Mouse (Mus musculus) left cerebral cortex, postnatal 25 days (tissue): ENCODE results near the gene Gbp6. TPM values are rescaled to one million over a fixed set of nuclear protein-coding genes. Genes with fewer than 3 reads are reported as not detected.
A peak's percentile ranks its signal among the peaks of the same experiment; 100 is the strongest.
"Not testable (repeated sequence)": the region's sequence is repeated elsewhere in the genome, so short reads cannot be mapped to it uniquely, and the experiment has no call there.

Experiments
- DNase-seq, 2 experiments: peaks; one replicate each; pipeline ENCODE4 v3.0.0; 2022; ENCODE audit warnings: low spot score in 2 of 2, mixed read lengths in 1 of 2
- intact Hi-C: fragments of 180-260 bp; cut with DNase I; formaldehyde crosslinking; loops from one replicate; pipeline ENCODE4 v1.15.1; 2025
- total RNA-seq, 2 experiments: library from RNA; stranded (reverse); gene quantifications; 2 replicates each; pipeline ENCODE4 v1.2.3; 2021

The Gbp6 gene
- under 1 TPM in 1 of 2 experiments, not detected in 1; 0.57 TPM for total RNA-seq

- intact Hi-C loops = not testable (repeated sequence)
- DNase-seq = peak in 1 of 2 experiments; percentile 7
Observed at GRCm38 (mm10) chr5:105293226-105294165, at the start of gene Gbp6, which contains the start of gene Gm43302. Gene Gbp6 (minus strand): TSS chr5:105293698. Gene Gm43302 (minus strand): TSS chr5:105293695.

- DNase-seq = no peak
- intact Hi-C loops = no loop called here
Observed at GRCm38 (mm10) chr5:105341281-105341680, 47.8 kb upstream of the Gbp6 start.

GRCm38 (mm10) chr5:105322543-105322942, 29.0 kb upstream of the Gbp6 start:
- peak in 1 of 2 experiments; percentile 20 for DNase-seq
- intact Hi-C loops = loop anchor here (2.0 to 10.0 kb wide), 2 partner anchors 336 to 838 kb away; no protein-coding TSS in a partner anchor

DNA sequence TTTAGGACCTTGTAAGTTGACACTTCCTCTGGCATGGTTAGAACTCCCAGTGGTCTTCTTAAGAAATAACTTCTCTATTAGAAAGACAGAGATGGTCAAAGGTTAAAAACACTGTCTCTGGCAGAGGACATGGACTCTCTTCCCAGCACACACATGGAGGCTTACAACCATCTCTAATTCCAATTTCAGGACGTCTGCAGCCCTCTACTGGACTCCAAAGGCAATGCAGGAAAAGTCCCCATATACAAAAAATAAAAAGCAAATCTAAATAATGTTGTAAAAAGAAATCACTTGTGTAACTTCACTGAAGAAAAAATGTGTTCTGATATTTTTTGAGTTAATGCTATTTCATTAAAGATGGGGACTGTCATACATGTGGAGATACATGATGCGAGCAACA, 17.4 kb upstream of the Gbp6 start:
- intact Hi-C loops = no loop called here
- no peak for DNase-seq

DNA sequence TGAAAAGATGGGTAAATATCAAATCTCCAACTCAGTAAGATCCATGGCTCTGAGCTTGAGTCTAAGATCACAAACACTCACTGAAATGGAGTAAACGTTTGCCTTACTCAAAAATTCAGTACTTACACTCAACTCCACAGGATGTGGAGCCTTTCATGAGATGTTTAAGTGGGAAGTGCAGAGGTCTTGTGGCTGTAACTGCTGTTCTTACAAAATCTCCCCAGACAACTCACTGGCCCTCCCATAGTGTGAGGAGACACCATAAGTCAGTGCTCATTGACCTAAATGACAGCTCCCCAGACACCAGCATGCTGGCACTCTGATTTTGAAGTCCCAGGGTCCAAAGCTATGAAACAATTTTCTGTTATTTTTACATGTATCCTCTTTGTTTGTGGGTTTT, 15.7 kb upstream of the Gbp6 start:
- intact Hi-C loops, DNase-seq: not testable (repeated sequence)

GRCm38 (mm10) chr5:105306946-105307345, 13.4 kb upstream of the Gbp6 start:
- intact Hi-C loops, DNase-seq: not testable (repeated sequence)

DNA sequence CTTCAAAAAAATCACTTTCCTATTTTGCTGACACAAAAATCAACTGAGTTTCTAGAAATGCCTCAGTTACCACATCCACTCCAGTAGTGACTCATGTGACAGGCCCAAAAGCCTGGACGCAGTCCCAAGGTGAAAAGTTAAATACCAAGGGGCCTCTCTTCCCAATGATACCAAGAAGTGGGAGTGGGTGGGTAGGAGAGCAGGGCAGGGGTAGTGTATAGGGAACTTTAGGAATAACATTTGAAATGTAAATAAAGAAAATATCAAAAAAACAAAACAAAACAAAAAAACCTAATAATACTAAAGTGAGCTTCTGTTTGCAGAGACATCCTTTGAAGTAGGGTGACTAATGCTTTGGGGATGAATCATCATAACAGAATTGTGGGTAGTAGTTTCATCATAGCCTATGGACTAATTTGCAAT, 12.7 kb upstream of the Gbp6 start:
- no peak for DNase-seq
- intact Hi-C loops = no loop called here

- intact Hi-C loops, DNase-seq: not testable (repeated sequence)
Observed at GRCm38 (mm10) chr5:105305671-105306070, 12.2 kb upstream of the Gbp6 start.

DNA sequence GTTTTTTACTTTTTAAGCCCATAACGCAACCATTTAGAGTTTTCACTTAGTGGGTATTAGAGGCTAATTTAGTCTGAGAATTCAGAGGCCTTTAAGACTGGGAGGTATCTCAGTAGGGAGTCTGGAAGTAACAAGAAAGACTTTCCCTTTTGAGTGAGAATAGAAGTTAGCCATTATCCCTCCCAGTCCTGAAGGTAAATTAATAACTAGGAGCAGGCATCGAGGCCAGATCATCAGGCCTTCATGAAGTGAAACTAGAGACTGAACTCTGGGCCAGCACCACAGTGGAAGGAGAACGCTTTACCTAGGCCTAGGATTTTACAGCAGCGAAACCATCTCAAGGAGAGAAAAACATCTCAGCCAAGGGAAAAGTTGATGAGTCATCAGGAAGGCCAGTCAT, 8.5 kb upstream of the Gbp6 start:
- intact Hi-C loops = no loop called here
- DNase-seq = no peak

DNA sequence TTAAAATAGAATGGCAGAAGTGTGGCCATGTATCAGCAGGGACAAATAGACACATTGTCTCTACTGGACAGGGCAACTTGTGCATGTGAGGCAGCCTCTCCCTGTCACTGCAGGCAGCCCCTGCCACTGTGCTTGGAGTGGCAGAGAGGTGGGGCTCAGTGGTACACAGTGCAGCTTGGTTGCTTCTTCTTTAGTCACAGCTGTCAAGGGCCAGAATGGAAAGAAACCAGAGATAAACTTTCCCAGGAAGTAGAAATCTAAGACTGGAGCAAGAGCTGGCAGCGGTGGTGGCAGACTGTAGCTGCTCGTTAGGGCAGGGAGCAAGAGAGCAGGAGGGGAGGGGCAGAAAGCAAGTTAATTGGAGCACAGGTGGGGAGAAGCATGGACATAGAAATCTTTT, 8.0 kb upstream of the Gbp6 start:
- no peak for DNase-seq
- intact Hi-C loops = no loop called here

GRCm38 (mm10) chr5:105295746-105296145, 2.2 kb upstream of the Gbp6 start:
- intact Hi-C loops = no loop called here
- no peak for DNase-seq

GRCm38 (mm10) chr5:105292492-105292891, 1.0 kb downstream of the Gbp6 start:
- intact Hi-C loops = no loop called here

DNA sequence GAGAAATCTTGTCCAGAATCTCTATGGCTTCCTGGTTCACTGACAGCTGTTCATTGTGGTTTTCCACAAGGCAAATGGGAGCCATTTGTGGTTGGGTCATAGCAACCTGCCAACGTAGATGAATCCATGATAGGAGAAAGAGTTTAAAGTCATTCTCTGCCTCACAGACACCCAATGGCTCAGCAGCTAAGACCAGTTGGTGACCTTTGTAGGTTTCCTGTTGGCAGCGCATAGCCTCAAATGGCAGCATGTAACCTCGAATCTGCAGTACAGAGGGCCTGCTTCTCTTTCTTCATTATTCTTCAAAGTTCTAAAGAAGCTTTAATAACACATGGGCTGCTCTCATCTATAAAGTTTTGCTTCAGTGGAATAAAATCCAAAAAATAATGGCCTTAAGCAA, 2.6 kb downstream of the Gbp6 start:
- intact Hi-C loops = not testable (repeated sequence)

More at GRCm38 (mm10) chr5:105292492-105292891, 1.0 kb downstream of the Gbp6 start:
- no peak for DNase-seq

GRCm38 (mm10) chr5:105260673-105261072, 32.8 kb downstream of the Gbp6 start:
- not testable (repeated sequence) for DNase-seq
- intact Hi-C loops = loop anchor here (10.0 kb wide), 1 partner anchor 56 kb away; no protein-coding TSS in a partner anchor

More for the DNA sequence above, 2.6 kb downstream of the Gbp6 start:
- not testable (repeated sequence) for DNase-seq

DNA sequence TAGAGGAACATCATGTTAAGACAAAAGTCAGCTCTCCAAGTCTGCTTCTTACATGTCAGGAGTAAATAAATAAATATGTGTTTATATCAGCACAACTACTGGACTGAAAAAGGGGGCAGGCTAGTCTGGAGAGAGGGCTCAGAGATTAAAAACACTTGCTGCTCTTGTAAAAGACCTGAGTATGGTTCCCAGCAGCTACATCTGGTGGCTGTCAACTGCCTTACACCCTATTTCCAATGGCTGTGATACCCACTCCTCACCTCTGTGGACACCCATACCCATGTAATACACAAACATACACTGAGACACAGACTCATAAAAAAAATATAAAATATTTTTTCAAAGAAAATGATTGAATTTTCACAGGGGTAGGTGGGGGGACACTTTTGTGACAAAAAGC, 41.0 kb downstream of the Gbp6 start:
- DNase-seq = no peak
- intact Hi-C loops = no loop called here

- not testable (repeated sequence) for DNase-seq
Observed at GRCm38 (mm10) chr5:105244741-105245140, 48.8 kb downstream of the Gbp6 start.

GRCm38 (mm10) chr5:105240982-105241381, 52.5 kb downstream of the Gbp6 start:
- DNase-seq, intact Hi-C loops: not testable (repeated sequence)

More at GRCm38 (mm10) chr5:105244741-105245140, 48.8 kb downstream of the Gbp6 start:
- intact Hi-C loops = not testable (repeated sequence)

GRCm38 (mm10) chr5:105239483-105240047, 53.9 kb downstream of the Gbp6 start, which contains the start of gene Gbp10:
Gene Gbp10 (minus strand): TSS chr5:105239533.
- intact Hi-C loops, DNase-seq: not testable (repeated sequence)

DNA sequence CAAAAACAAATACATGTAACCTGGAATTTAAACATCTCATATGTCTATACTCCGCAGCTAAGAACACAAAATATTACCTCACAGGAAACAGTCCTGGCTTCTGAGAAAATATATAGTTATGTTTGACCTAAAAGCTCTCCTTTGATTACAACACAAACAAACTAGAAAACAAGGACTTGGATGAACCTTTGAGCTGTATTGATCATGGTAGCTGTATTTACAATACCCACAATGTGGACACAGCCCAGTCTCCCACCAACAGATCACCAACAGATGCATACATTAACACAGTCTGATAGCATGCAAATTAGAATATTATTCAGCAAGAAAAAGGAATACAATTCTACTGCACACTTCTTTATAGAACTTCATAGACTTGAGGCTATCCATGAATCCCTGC, 55.1 kb downstream of the Gbp6 start:
- intact Hi-C loops, DNase-seq: not testable (repeated sequence)

- intact Hi-C loops, DNase-seq: not testable (repeated sequence)
Observed at GRCm38 (mm10) chr5:105236040-105236439, 57.5 kb downstream of the Gbp6 start.
